Mouse (Mus musculus): ENCODE results near the gene Rnf40. TPM values are rescaled to one million over a fixed set of nuclear protein-coding genes. Genes with fewer than 3 reads are reported as not detected.
A peak's percentile ranks its signal among the peaks of the same experiment; 100 is the strongest.
"Not testable (repeated sequence)": the region's sequence is repeated elsewhere in the genome, so short reads cannot be mapped to it uniquely, and the experiment has no call there.

The Rnf40 gene
- polyA plus RNA-seq, 1 experiment = 56.5 TPM

DNA sequence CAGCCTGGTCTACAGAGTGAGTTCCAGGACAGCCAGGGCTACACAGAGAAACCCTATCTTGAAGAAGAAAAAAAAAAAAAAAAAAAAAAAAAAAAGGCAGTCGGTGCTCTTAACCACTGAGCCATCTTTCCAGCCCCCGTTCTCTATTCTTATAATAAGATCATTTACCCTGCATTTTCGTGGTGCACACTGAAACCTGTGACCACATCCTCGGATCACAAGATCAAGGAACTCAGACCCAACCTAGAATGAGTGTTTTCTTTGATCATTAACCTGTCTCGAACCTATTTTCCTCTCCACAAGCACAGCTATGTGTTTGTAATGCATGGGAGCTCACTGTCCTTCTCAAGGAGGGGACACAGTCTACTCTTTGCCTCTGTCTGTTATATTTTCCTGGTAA, 40.1 kb downstream of the Rnf40 start:
- Histone ChIP-seq H3K27me3 (ENCODE audit: control insufficient read depth, insufficient read depth, low read length) (no peaks in the 10 kb centered on the region), H3K4me3 (ENCODE audit: control insufficient read depth, low read depth, low read length) (no peak overlapping the region), H3K36me3 (ENCODE audit: control insufficient read depth, insufficient read depth, low read length) (no peaks in the 10 kb centered on the region), H3K27ac (ENCODE audit: control insufficient read depth, insufficient read depth, low read depth, low read length) (no peak overlapping the region), H3K4me1 (ENCODE audit: control insufficient read depth, insufficient read depth, low read length) (no peaks in the 10 kb centered on the region)
- TF ChIP-seq CTCF (IDR thresholded peaks at IDR 0.05; ENCODE audit: control insufficient read depth, insufficient read depth, insufficient replicate concordance, low read depth, low read length) (no peak), POLR2A (IDR thresholded peaks at IDR 0.05; ENCODE audit: control insufficient read depth, low read depth, low read length) (no peak)

DNA sequence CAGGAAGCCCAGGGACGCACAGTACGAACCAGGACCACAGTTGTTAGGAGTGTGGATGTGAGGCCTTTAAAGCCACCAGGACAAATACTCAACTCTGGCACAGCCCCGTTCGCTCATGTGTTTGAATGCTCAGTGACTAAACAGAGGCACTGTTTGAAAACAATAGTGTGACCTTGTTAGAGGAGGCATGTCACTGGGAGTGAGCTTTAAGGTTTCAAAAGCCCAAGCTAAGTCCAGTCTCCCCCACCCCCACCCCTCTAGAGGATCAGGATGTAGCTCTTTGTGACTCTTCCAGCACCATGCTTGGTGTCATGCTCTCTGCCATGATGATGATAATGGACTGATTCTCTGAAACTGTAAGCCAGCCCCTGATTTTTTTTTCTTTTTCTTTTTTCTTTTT, 42.8 kb downstream of the Rnf40 start:
- Histone ChIP-seq H3K27ac (ENCODE audit: control insufficient read depth, insufficient read depth, low read depth, low read length) (no peak overlapping the region), H3K4me3 (ENCODE audit: control insufficient read depth, low read depth, low read length) (peak overlapping the region; percentile 6; the same call in 1 of the 2 replicates)
- TF ChIP-seq POLR2A (IDR thresholded peaks at IDR 0.05; ENCODE audit: control insufficient read depth, low read depth, low read length) (no peak), CTCF (IDR thresholded peaks at IDR 0.05; ENCODE audit: control insufficient read depth, insufficient read depth, insufficient replicate concordance, low read depth, low read length) (no peak)

DNA sequence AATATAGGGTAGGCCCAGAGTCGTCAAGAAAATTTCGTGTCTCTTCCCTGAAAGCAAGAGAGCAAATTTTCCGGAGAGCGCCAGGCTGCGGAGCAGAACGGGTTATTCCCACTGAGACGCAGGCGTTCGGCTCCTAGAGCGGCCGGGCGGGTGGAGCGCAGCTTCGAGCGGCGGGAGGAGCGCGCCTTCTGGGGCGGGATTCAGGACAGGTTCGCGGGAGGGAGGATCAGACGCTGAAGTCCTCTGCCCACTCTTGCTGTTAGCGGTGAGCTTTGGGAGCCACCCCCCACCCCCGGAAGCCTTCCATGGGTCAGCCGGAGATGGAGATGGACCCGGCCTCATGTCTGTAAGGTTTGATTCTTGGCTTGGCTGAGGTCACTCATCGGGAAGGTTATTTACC, 48.4 kb downstream of the Rnf40 start:
- no peak for TF ChIP-seq CTCF (IDR thresholded peaks at IDR 0.05; ENCODE audit: control insufficient read depth, insufficient read depth, insufficient replicate concordance, low read depth, low read length)
- TF ChIP-seq POLR2A (IDR thresholded peaks at IDR 0.05; ENCODE audit: control insufficient read depth, low read depth, low read length) = no peak
- H3K27ac ChIP-seq (ENCODE audit: control insufficient read depth, insufficient read depth, low read depth, low read length) = no peak overlapping the region
- H3K27me3 ChIP-seq (ENCODE audit: control insufficient read depth, insufficient read depth, low read length) = no peaks in the 10 kb centered on the region
- peaks cover 8% of the 10 kb centered on the region for H3K4me1 ChIP-seq (ENCODE audit: control insufficient read depth, insufficient read depth, low read length)
- no peaks in the 10 kb centered on the region for H3K36me3 ChIP-seq (ENCODE audit: control insufficient read depth, insufficient read depth, low read length)
- H3K4me3 ChIP-seq (ENCODE audit: control insufficient read depth, low read depth, low read length) = peak overlapping the region; percentile 86

More for the DNA sequence above, 42.8 kb downstream of the Rnf40 start:
- Histone ChIP-seq H3K4me1 (ENCODE audit: control insufficient read depth, insufficient read depth, low read length) (no peaks in the 10 kb centered on the region), H3K36me3 (ENCODE audit: control insufficient read depth, insufficient read depth, low read length) (no peaks in the 10 kb centered on the region), H3K27me3 (ENCODE audit: control insufficient read depth, insufficient read depth, low read length) (no peaks in the 10 kb centered on the region)

DNA sequence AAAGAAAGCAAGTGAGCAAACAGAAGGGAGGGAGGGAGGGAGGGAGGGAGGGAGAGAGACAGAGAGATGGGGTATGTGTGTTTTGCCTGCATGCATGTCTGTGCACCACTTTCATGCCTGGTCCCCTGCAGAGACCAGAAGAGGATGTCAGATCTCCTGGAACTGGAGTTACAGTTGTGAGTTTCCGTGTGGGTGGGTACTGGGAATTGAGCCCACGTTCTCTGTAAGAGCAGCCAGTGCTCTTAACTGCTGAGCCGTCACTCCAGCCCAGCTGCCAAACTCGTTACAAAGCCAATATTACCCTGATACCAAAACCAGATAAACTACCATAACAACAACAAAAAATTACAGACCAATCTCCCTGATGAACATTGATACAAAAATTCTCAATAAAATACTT, 52.7 kb downstream of the Rnf40 start:
- TF ChIP-seq CTCF (IDR thresholded peaks at IDR 0.05; ENCODE audit: control insufficient read depth, insufficient read depth, insufficient replicate concordance, low read depth, low read length) = no peak
- TF ChIP-seq POLR2A (IDR thresholded peaks at IDR 0.05; ENCODE audit: control insufficient read depth, low read depth, low read length) = no peak
- H3K36me3 ChIP-seq (ENCODE audit: control insufficient read depth, insufficient read depth, low read length) = no peaks in the 10 kb centered on the region
- H3K4me3 ChIP-seq (ENCODE audit: control insufficient read depth, low read depth, low read length) = no peak overlapping the region
- no peak overlapping the region for H3K27ac ChIP-seq (ENCODE audit: control insufficient read depth, insufficient read depth, low read depth, low read length)
- peaks cover 8% of the 10 kb centered on the region for H3K4me1 ChIP-seq (ENCODE audit: control insufficient read depth, insufficient read depth, low read length)
- no peaks in the 10 kb centered on the region for H3K27me3 ChIP-seq (ENCODE audit: control insufficient read depth, insufficient read depth, low read length)

DNA sequence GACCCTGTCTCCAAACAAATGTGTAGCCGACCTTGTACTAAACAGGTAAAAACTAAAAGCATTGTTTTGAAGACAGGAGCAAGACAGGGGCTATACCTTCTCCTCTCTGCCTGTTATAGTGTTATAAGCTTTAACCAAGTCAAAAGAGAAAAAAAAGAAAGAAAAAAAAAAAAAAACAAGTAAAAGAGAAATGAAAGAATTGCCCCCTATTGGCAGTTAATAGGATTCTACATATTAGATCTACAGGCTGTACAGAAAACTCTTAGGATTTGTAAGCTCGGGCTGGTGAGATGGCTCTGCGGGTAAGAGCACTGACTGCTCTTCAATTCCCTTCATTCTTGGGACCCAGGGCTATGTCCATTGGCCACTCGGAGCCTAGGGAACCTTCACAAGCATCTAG, 53.7 kb downstream of the Rnf40 start:
- TF ChIP-seq CTCF (IDR thresholded peaks at IDR 0.05; ENCODE audit: control insufficient read depth, insufficient read depth, insufficient replicate concordance, low read depth, low read length) (no peak), POLR2A (IDR thresholded peaks at IDR 0.05; ENCODE audit: control insufficient read depth, low read depth, low read length) (no peak)
- Histone ChIP-seq H3K27ac (ENCODE audit: control insufficient read depth, insufficient read depth, low read depth, low read length) (no peak overlapping the region), H3K27me3 (ENCODE audit: control insufficient read depth, insufficient read depth, low read length) (no peaks in the 10 kb centered on the region), H3K4me1 (ENCODE audit: control insufficient read depth, insufficient read depth, low read length) (peaks cover 4% of the 10 kb centered on the region), H3K4me3 (ENCODE audit: control insufficient read depth, low read depth, low read length) (no peak overlapping the region), H3K36me3 (ENCODE audit: control insufficient read depth, insufficient read depth, low read length) (no peaks in the 10 kb centered on the region)

DNA sequence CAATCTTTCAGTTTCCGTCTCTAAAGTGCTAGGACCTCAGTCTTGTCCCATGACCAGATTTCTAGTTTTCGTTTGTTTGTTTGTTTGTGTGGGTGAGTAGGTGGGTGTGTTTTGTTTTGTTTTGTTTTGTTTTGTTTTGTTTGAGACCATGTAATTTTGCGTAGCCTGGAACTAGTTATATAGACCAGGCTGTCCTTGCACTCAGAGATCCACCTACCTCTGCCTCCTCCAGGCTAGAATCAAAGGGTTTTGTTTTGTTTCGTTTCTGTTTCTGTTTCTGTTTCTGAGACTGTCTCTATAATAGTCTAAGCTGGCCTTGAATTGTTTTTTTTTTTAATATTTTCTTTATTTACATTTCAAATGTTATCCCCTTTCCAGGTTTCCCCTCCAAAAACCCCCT, 57.8 kb downstream of the Rnf40 start:
- Histone ChIP-seq H3K4me3 (ENCODE audit: control insufficient read depth, low read depth, low read length) (no peak overlapping the region), H3K4me1 (ENCODE audit: control insufficient read depth, insufficient read depth, low read length) (no peaks in the 10 kb centered on the region), H3K27me3 (ENCODE audit: control insufficient read depth, insufficient read depth, low read length) (no peaks in the 10 kb centered on the region), H3K36me3 (ENCODE audit: control insufficient read depth, insufficient read depth, low read length) (no peaks in the 10 kb centered on the region), H3K27ac (ENCODE audit: control insufficient read depth, insufficient read depth, low read depth, low read length) (no peak overlapping the region)
- no peak for TF ChIP-seq POLR2A (IDR thresholded peaks at IDR 0.05; ENCODE audit: control insufficient read depth, low read depth, low read length)
- TF ChIP-seq CTCF (IDR thresholded peaks at IDR 0.05; ENCODE audit: control insufficient read depth, insufficient read depth, insufficient replicate concordance, low read depth, low read length) = no peak

DNA sequence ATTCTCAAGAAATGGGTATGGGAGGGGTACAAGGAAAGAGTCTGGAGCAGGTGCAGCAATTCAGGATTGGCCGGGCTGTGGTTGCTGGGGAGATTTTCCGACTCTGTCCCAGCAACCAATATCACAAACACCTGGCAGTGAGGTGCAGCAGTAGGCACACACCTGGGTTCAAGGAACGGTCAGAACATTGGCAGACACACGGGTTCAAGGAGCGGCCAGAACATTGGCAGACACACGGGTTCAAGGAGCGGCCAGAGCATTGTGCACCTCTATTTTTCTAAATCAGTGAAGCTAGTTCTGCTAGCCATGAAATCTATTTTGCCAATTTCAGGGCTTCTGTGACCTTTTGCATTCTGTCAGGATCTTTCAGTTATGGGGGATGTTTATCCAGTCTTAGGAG, 59.0 kb downstream of the Rnf40 start:
- H3K27me3 ChIP-seq (ENCODE audit: control insufficient read depth, insufficient read depth, low read length); H3K4me3 ChIP-seq (ENCODE audit: control insufficient read depth, low read depth, low read length); H3K36me3 ChIP-seq (ENCODE audit: control insufficient read depth, insufficient read depth, low read length); H3K4me1 ChIP-seq (ENCODE audit: control insufficient read depth, insufficient read depth, low read length); H3K27ac ChIP-seq (ENCODE audit: control insufficient read depth, insufficient read depth, low read depth, low read length): not testable (repeated sequence)

DNA sequence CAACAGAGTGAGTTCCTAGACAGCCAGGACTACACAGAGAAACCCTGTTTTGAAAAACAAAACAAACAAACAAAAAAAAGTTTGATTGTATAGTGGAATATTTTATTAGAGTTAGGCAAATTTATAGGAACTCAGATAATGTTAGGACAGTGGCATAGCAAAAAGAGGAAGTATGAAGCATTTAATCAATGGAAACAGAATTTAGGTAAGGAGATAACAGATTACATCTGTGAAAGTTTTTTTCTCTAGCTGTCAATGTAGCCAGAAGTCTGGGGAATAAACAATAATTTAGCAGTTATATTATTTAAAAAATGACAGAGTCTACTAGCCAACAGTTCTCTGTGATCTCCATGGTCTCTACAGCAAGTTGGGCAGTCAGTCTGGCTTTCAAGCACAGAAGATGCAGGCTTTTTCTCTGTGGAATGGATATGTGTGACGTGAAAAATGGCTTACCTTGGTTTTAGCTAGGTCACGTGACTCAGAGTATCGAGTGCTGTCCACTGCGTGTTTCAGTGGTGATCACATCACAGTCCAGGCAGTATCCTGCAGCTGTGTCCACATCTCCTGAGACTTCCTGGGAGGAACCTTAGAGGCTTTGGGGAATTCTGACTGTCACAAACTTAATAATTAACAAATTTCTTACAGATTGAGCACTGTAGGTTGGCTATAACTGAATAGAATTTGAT, 60.1 kb downstream of the Rnf40 start:
- no peak for TF ChIP-seq POLR2A (IDR thresholded peaks at IDR 0.05; ENCODE audit: control insufficient read depth, low read depth, low read length)
- TF ChIP-seq CTCF (IDR thresholded peaks at IDR 0.05; ENCODE audit: control insufficient read depth, insufficient read depth, insufficient replicate concordance, low read depth, low read length) = no peak
- no peaks in the 10 kb centered on the region for H3K27me3 ChIP-seq (ENCODE audit: control insufficient read depth, insufficient read depth, low read length)
- H3K4me1 ChIP-seq (ENCODE audit: control insufficient read depth, insufficient read depth, low read length) = peaks cover 4% of the 10 kb centered on the region
- H3K36me3 ChIP-seq (ENCODE audit: control insufficient read depth, insufficient read depth, low read length) = no peaks in the 10 kb centered on the region
- no peak overlapping the region for H3K27ac ChIP-seq (ENCODE audit: control insufficient read depth, insufficient read depth, low read depth, low read length)
- H3K4me3 ChIP-seq (ENCODE audit: control insufficient read depth, low read depth, low read length) = no peak overlapping the region
